Mouse (Mus musculus) hindbrain, embryonic 10.5 days (tissue): Measurements from ENCODE around the gene Snupn. TPM values are rescaled to one million over a fixed set of nuclear protein-coding genes. Genes with fewer than 3 reads are reported as not detected.

Experiments used
- polyA plus RNA-seq: library from polyadenylated mRNA; unstranded; fragments of >200 nt; fragmentation: Nextera tagmentation; extraction: Ambion mirVana; gene quantifications from 2 replicates; pipeline ENCODE4 v1.2.1, GENCODE M21; 2016

Gene Snupn
- polyA plus RNA-seq, 1 experiment from 2014 or later: 28.4 TPM

Other genes with a start within 250 kb of the Snupn start
- gene Lingo1, start 154.4 kb upstream of the Snupn start, polyA plus RNA-seq: 5.1 and 9.9 TPM in 2 replicates
- gene Odf3l1, start 86.2 kb upstream of the Snupn start, polyA plus RNA-seq: 0.14 TPM in 1 of 2 replicates, not detected in the other
- gene Cspg4, start 85.8 kb upstream of the Snupn start, polyA plus RNA-seq: 1.9 and 2.0 TPM in 2 replicates
- gene Snx33, start 22.5 kb upstream of the Snupn start, polyA plus RNA-seq: 6.7 and 9.2 TPM in 2 replicates
- 66.8 and 67.9 TPM in 2 replicates for gene Imp3, start 13.4 kb upstream of the Snupn start, polyA plus RNA-seq
- gene Ptpn9, start 44.0 kb downstream of the Snupn start, polyA plus RNA-seq: 20.5 and 21.4 TPM in 2 replicates
- gene Sin3a, start 121.2 kb downstream of the Snupn start, polyA plus RNA-seq: 46.7 and 51.0 TPM in 2 replicates
- gene Man2c1, start 179.8 kb downstream of the Snupn start, polyA plus RNA-seq: 58.7 and 62.5 TPM in 2 replicates
- gene Neil1, start 197.4 kb downstream of the Snupn start, polyA plus RNA-seq: 6.3 and 8.0 TPM in 2 replicates
- gene Commd4, start 207.5 kb downstream of the Snupn start, polyA plus RNA-seq: 110 and 134 TPM in 2 replicates